Mouse (Mus musculus) adrenal gland, adult 8-10 months (tissue): ENCODE data around the gene Oprm1. TPM values are rescaled to one million over a fixed set of nuclear protein-coding genes. Genes with fewer than 3 reads are reported as not detected.
A peak's percentile ranks its signal among the peaks of the same experiment; 100 is the strongest.
"Not testable (repeated sequence)": the region's sequence is repeated elsewhere in the genome, so short reads cannot be mapped to it uniquely, and the experiment has no call there.

Experiments
- DNase-seq: peaks from one replicate; pipeline ENCODE4 v3.0.0; 2022
- total RNA-seq, 4 experiments: library from RNA; stranded (reverse); gene quantifications; 2 replicates each; pipeline ENCODE4 v1.2.4; 2022

Gene Oprm1
- total RNA-seq: under 1 TPM; 0.49 to 0.67 (median 0.63) TPM

DNA sequence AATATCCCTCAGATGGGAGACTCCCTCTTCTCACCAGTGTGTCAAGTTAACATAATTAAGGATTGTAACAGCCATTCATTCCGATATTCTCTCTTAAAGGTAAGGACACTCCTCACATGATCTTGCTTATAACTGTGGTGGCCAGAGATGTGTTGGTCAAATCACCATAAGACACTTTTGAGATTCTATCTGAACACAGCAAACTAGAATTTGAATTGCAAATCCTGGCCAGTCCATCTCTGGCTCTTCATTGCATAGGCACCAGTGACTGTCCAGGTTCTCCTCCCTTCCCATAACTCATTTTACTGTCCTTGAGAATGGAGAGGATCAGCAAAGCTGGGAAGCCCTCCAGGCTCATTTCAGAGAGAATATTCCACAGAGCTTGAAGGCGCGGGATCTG, at the start of gene Oprm1:
TSS of gene Oprm1 (plus strand) at position 301 of the 400 bp plus-strand sequence.
- DNase-seq: no peak

DNA sequence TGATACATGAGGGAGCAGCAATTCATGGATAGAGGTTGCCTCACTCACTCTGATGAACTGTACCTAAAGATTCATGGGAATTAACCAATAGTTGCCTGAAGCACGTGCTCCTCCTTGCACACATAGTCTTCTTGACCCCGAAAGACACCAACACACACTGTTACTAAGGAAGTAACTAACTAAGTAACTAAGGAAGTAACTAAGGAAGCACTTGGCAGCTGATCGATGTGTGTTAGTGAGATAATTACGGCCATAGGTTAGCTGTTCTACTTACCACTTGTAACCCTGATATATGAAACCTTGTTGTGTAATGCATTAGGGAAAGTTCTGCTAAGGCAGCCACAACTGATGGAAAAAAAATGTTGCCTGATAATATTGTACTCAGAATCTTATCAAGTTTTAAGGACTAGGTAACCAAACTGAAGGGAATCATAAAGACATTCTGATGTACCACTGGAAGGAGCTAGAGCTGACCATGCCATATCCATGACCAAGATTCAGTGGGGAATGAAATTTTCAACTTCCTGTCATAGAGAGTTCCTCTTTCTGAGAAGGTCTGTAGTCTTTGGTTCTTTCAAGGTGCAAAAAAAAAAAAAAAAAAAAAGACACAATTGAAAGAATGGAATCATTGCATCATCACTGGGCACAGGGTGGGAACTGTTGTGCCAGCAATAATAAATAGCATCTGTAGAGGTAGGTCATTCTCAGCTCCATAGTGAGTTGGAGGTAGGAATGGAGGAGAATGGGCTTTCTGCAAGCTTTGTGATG, 40.9 kb upstream of the Oprm1 start:
- no peak for DNase-seq

DNA sequence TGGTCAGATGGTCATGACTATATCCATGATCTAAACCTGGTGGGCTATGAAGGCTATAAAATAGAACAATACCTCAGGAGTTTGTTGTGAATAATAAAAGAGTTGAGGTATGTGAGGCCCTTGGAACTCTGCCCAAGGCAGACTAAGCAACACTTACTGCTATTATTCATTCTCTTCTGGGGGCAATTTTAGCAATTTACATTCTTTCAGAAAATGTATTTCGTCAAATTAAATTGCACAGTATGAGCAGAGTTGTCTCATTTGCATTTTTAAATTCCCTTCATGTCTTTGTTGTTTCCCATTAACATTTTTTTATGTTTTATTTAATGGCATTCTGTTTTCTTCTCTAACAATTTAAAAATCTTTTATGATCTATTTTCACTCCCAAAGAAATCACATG, 34.5 kb upstream of the Oprm1 start:
- DNase-seq: no peak

DNA sequence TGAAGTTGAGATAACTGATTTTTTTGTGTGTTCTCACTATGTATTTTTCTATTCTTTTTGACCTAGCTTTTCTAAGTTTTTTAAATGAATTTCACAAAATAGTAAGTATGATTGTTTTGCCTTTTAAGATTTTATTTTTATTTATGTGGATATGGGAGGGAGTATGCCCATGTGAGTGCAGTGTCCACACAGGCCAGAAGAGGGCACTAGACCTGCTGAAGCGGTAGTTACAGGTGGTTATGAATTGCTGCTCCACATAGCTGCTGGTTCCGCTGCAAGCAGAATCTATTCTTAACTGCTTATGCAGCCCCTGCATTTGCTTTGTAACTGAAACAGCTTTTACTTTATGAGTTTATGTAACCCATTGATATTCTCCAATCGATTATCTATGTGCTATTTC, 29.8 kb upstream of the Oprm1 start:
- DNase-seq: no peak

DNA sequence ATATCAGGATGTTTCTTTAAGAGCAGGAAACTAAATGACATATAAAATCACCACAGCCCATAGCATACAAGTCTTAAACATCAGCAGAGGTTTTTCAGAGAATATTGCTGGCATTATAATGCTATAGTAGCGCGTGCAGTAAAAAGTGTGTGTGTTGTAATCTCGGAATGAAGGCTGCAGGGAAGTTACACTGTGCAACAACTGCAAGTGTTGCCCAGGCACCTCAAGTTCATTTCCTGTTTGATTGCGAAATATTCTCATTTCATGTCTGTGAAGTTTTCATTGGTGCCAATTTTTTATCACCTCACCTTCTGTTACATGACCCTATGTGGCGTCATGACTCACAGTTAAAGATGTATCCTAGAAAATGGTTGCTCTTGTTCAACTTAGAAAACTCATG, 4.9 kb upstream of the Oprm1 start:
- no peak for DNase-seq

DNA sequence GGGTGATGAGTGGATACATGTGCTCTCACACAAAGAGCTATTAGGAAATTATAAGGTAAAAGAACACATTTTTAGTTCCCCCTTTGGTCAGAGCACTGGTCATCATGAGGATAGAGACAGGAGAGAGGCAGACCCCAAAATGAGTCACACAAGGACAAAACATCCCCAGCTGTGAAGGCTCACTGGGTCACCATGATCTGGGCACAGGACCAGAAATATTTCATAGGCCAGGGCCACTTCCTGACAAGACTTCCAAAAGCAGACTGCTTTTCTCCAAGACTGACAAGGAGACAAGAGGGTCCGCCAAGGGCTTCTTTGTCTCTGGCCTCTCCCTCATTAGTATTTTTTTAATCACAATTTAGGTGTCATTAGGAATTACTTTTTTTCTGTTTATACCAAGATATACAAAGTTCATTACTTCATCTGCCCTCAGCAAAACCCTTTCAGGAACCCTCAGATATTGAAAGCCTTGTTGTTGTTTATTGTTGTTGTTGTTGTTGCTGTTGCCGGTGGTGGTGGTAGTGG, 3.0 kb downstream of the Oprm1 start, which contains the start of gene Gm10945:
TSS of gene Gm10945 (minus strand) at position 475 of the 525 bp plus-strand sequence.
- DNase-seq: peak; percentile 65

DNA sequence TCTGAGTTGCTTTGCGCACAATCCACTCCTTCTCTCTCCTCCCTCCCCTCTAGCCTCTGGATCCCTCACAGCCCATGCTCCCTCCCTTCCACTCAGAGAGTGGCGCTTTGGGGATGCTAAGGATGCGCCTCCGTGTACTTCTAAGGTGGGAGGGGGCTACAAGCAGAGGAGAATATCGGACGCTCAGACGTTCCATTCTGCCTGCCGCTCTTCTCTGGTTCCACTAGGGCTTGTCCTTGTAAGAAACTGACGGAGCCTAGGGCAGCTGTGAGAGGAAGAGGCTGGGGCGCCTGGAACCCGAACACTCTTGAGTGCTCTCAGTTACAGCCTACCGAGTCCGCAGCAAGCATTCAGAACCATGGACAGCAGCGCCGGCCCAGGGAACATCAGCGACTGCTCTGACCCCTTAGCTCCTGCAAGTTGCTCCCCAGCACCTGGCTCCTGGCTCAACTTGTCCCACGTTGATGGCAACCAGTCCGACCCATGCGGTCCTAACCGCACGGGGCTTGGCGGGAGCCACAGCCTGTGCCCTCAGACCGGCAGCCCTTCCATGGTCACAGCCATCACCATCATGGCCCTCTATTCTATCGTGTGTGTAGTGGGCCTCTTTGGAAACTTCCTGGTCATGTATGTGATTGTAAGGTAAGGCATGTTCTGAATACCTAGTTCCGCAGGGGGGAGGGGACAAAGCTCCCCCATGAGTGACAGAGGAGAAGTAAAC, 30.4 kb downstream of the Oprm1 start:
- DNase-seq: peak; percentile 7

DNA sequence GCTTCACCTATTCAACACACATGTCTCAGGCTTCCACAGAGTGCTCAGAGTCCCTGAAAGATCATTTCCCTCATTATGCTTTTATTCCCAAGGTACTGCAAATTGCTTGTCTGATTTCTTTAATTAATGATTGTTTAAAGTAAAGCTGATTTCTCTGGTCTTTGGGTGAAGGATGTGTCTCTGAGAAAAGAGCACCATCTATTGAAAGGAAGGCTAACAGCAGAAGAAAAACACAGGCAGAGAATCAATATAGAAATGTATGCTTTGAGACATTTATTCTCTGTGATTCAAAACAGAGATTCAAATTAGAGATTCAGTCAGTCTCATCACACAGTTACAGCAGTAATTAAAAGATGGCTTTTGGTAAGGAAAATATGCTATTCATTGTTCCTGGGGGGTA, 31.9 kb downstream of the Oprm1 start:
- DNase-seq: no peak

DNA sequence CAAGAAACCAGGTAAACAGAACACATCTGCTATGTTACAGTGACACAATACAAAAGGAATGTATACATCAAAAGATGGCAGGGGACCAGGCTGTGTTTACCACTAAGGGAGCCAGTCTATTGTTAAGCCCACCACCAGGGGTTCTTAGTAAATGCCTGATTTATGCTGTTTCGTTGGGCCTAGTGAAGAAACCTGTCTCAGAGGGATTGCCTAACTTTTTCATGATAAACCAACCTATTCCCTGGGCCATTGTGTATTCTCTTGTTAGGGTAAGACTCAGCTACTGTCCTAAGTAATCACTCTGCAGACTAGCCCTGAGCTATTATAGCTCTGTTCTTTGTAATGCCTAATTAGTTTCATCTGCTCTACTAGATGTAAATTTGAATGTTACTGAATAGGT, 62.3 kb downstream of the Oprm1 start:
- no peak for DNase-seq

DNA sequence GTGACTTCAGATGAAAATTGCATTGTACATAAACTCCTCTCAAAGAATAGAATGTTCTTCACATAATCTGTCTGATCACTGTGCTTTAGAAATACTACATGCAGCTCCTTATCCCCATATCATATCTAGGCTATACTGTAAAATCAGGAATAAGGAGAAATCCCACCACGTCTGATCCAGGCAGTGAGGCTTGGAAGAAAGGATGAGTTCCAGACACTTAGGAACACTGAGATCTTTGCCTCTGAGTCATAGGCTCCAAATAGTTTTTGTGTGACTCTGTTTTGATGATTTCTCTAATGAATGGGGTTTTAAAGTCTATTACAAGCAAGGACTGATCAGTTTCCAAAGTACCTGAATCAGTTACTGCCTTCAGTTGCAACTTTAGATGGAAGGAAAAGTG, 83.9 kb downstream of the Oprm1 start:
- no peak for DNase-seq

DNA sequence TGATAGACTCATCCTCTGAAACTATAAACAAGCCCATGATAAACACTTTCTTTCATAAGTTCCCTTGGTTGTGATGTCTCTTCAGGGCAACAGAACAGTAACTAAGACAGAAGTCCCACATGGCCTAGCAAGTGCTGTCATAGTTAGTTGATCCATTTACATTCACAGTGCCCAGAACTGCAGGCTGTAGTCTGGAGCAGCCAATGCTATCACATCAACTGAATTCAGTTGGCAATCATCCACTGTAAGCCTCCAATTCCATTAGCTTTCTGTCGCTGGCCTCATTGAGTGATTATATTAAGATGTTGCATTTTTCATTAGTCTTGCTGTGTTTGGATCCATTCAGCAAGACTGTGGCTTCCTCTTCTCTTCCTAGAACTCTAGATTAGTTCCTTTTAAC, 88.0 kb downstream of the Oprm1 start:
- DNase-seq: no peak

DNA sequence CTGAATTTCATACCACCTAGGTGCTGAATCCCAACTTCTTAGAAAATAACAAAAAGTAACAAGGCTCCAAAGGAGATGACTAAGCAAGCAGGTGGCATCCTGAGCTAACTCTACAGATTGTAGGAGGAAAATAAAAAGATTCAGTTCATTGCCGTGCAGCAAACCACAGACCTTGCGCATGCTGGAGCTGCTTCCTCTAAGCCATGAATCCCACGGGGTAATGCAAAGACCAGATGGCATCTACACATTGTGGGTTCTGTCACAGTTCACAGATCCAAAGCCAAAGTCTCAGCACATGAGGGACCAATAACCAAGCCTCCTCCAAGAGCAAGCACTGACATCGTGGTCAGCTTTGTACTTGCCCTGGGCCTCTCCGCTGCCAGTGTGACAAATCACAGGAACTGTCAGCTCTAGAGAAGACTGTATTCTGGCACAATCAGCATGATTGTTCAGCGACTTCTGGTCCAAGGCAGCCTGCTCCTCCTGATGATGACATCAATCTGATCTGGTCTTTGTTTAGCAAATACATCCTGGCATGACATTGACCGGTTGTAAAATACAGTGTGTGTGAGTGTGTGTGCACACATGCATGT, 90.0 kb downstream of the Oprm1 start:
- DNase-seq: no peak

DNA sequence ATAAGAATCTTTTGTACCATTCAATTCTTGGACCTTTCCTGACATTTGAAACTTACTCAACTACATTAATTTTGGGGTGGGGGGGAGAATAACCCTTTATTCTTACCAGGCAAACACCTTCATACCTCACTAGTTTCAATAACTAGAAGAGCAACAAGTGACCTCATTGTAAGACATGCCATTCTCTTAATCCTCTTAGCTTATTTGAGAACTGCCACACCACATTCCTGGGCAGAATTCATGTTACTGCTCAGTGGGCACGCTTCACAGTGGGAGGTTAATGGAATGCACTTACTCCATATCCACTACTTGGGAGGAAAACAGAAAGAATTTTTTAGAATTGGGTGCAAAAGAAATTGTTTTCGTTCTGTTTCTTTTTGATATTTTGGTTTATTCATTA, 90.5 kb downstream of the Oprm1 start:
- no peak for DNase-seq

DNA sequence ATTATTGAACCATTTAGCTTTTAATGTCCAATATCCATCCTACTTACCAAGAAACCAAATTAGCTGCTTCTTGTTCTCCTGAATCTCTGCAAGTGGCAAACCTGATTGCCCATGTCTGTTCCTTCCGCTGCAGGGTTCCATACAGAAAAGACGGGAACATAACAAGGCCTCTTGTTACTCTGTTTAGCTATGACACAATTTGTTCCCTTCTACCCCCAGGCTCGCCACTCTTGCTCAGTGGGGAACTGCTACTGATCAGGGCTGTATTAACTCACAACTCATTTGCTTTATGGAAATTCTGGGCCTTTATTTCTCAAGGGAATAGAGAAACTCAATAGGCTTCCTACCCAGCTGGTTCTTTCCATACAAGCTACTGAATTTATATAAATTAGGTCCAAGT, 97.5 kb downstream of the Oprm1 start:
- no peak for DNase-seq

DNA sequence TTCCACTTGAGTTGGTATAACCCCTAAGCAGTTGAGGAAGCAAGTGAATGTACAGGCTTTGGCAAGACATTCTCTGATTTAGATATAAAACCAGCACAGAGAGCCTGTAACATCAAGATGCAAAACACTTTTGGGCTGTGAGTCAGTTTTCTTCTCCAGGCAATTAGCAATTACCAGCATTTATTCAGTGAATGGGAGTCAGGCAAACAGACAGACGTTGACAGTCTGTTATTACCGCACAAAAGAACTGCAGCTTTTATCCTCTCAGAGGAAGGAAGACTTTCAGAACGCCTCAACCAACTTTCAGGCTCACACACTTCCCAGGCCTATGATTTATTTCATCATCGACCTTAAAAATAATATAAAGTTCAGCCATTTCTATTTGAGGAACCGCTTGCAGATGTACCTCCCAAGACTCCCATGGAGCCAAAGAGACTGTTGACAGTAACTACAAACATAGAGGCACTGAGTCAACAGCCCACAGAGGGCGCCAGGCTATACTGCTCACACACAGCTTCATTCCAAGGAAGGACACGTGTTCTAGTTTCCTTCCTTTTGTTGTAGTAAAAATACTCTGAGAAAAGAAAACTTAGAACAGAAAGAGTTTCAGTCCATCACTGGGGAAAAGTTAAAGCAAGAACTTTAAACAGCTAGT, 113.2 kb downstream of the Oprm1 start:
- no peak for DNase-seq

DNA sequence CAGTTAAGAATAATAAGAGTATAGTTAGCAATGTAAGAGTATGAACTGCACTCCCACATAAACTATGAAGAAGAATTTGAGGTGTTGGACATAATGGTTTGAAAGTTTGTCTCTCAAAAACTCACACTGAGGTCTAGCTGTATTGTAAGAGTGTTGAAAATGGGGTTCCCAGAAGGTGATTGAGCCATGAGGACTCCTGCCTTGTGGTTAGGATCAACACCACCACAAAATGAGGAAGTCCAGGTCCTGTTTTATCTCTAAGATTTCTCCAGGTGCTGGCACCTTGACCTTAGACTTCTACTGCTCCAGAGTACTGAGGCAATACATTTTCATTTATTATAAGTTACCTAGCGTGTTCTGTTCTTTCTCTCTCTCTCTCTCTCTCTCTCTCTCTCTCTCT, 115.6 kb downstream of the Oprm1 start:
- DNase-seq: no peak

DNA sequence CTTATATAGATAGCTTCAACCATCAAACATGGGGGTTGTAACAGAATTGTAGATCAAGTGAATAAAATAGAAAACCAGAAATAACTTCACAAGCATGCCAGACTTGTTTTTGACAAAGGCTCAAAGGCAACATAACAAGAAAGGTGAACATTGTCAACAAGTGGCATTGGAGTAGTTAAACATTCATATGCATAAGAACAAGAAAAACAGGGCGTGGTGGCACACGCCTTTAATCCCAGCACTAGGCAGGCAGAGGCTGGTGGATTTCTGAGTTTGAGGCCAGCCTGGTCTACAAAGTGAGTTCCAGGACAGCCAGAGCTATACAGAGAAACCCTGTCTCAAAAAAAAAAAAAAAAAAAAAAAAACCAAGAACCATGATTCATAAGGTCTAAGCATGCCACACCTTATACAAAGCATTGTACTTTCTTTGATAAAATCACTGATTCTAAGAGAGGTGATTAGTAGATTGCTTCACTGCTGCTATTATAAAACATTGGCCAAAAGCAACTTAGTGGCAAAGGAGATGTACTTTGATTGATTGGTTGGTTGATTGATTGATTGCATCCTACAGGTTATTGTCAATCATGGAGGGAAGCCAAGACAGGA, 120.1 kb downstream of the Oprm1 start:
- DNase-seq: no peak

DNA sequence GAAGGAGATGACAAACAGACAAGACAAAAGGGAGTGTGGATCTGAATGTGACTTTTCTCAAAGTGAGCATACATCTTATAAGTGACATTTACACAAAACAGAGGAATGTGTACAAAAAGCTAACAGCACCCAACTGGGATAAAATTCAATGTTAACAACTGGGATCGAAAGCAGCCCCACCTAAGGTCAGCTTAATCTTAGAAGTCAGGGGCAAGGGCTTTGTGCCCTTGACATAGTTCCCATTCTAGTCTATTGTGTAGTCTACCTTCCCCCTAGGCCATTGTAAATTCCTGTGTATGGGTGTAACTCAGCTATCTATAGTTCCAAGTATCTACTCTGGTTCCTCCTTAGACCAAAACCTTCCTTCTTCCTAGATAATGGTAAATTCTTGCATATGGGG, 123.7 kb downstream of the Oprm1 start:
- DNase-seq: not testable (repeated sequence)

DNA sequence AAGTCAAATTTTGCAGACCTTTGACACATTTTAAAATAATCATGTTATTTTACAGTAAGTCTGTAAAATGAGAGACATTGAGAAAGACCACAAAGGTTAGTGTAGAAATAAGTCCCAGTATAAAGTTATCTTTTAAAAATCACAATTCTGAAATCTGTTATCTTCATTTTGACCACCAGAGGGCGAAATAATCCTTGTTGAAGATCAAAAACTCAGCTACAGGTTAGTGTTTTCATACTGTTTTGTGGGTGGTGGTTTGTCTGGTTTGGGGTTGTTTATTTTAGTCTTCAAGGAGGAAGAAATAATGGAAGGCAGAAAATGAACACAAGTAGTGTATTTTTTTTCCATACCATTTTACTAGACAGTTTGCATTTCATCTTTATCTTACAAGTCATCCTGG, 127.2 kb downstream of the Oprm1 start:
- no peak for DNase-seq

DNA sequence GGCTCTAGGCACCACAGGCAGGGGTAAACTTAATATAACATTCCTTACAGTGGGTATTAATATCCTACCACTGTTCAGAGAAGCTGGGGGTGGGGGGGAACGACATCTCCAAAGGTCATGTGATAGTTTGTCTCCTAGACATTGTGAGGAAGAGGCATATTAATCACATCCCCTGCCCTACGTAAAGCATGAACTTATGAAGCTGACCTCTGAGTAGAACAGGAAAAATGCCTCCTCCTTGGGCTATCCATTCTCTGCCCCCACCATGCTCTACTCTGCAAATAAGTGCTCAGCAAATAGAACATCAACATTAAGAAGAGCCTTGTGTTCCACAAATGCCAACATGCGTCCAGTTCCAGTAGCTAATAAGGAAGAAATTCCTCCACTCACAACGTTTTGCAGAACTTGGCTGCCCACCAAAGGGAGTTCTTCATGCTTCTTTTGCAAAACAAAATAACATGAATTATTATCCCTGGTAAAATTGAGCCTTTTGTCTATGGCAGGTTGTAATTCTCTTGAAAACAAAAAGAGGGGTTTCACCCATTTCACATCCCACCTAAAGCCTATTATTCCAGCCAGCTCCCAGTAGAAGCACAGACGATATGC, 131.4 kb downstream of the Oprm1 start:
- DNase-seq: no peak

DNA sequence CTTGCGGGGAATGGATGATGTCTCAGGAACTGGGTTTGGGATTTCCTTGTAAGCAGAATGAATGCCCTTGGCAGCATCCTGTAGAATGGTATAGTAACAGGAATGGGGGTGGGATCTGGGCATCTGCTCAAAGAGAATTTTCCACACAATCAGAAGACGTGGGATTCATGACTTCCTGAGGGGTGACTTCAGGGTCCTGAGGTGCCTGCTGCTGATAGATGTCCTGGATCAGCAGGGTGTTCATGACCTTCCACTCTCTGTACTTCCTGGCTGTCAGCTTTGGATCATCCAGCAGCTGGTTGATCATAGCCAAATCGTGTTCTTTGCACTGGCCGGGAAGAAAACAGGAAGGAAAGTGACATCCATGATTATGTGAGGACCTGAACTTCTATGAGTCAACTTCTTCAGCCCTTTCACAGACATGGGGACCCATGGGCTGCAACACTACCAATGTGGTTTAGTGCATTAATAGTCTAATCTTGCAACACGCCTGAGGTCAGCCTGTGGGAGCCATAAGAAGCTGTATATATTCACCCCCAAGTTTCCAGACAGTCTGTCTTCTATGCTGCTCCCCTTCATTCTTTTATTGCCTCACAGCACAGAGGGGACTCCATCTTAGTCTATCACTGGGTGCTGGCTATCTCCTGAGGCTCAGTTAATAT, 132.2 kb downstream of the Oprm1 start:
- DNase-seq: peak; percentile 5
